Mouse (Mus musculus) urinary bladder, adult 2 months (tissue): Measurements from ENCODE around the gene Cmc2. TPM values are rescaled to one million over a fixed set of nuclear protein-coding genes. Genes with fewer than 3 reads are reported as not detected.
A peak's percentile ranks its signal among the peaks of the same experiment; 100 is the strongest.

Experiments used
- DNase-seq: peaks from one replicate; pipeline ENCODE4 v3.0.0; 2022; ENCODE audit warnings: low spot score
- polyA plus RNA-seq: library from polyadenylated mRNA; depleted of rRNA; stranded (reverse); fragments of >200 nt; gene quantifications from 2 replicates; pipeline ENCODE4 v1.2.3, GENCODE M21; 2012; rRNA removed

The Cmc2 gene
- polyA plus RNA-seq: 10.1 and 11.3 TPM in 2 replicates

DNA sequence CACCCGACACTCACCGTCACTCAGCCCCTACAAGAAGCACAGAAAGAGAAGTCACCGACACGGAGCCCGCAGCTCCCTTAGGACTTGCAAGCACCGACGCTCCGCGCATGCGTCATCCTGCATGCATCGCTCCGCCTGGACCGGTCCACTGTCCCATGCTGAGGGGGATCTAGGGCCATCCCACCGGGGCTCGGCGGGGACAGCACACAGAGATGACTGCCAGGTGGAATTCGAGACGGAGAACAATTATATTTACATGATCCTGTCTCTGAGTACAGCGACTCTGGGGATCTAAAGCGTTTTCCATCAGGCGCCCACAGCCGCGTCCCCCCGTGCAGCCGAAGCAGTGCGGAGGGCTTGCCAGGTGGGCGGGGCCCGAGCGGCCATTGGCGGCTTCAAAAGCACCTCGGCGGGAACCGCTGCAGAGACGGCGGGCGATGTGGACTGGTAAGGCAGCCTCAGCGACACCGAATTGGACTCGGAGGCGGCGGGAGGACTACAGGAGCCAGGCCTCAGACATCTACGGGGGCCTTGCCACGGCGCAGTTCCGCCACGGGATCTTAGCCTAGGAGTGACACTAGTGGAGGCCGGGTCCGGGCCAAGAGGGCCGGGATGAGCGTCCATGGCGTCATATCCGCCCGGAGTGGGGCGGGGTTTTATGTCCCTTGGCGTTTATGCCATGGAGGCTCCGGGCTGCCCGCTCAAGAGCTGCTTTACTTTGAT is at the start of gene Cmc2, which contains the start of gene Cenpn:
Gene Cmc2 (minus strand): TSS at position 119 of the 723 bp plus-strand sequence.
Gene Cenpn (plus strand): TSS at position 394 of the 723 bp plus-strand sequence.
- DNase-seq: peak; percentile 91

DNA sequence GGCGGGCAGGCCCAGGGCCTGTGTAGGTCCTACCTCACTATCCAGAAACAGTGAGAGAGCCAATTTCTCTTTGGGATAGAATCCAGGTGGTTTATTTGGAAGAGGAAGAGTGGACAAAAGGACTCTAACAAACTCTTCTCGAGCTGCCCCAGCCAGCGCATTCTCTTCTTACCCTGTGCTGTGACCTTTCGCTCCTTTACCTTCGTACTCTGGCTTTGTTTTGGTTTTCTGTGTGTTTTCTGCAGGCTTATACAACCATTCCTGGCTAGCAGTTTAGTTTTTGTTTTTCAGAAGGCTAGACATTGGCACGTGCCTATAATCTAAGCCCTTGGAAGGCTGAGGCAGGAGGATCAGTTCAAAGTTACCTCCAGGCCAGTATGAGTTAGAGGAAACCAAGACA is 48.3 kb upstream of the Cmc2 start:
- DNase-seq: no peak

DNA sequence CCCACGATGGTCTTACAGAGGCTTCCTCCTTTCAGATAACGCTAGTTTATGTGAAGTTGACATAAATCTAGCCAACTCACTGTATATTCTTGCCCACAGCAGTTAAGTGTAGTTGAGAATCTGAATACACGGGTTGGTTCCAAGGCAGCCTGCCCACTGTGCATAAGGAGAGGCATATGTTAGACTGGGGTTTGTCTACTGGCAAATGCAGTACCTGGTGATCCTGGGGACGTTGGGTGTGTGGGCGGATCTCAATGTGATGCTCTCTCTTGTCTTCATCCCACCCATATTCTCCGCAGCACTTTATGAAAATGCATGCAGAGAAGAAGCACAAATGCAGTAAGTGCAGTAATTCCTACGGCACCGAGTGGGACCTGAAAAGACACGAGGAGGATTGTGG is 33.2 kb upstream of the Cmc2 start:
- DNase-seq: no peak

DNA sequence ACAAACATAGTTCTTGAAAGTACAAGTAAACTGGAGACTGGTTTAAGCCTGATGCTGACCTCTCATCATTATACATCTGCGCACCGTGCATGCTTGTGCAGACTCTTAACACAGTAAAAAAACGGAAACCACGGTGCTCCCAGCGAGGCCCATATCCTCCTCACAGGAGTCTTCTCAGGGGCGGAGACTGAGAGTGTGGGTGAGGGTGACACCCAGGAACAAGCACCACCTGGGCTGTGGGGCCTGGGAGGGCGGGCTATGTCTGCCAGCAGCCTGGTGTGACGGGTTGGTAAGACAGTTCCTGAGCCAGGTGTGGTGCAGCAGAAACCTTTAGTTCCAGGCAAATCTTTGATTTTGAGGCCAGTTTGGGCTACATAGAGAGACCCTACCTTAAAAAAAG is 31.2 kb upstream of the Cmc2 start:
- no peak for DNase-seq

DNA sequence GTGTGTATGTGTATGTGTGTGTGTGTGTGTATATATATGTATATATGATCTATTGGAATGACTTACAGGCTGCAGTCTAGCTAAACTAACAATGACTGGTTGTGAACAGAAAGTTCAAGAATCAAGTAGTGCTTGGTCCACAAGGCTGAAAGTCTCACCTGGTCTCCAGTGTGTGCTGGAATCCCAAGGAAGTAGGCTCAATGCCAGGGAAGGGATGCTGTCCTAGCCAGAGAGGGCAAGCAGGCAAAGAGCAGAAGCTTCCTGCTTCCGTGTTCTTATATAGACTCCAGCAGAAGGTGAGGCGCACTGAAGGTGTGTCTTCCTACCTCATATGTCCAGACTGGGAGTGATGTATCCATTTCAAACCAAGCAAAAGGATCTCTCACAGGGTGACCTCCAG is 30.5 kb upstream of the Cmc2 start:
- DNase-seq: no peak

DNA sequence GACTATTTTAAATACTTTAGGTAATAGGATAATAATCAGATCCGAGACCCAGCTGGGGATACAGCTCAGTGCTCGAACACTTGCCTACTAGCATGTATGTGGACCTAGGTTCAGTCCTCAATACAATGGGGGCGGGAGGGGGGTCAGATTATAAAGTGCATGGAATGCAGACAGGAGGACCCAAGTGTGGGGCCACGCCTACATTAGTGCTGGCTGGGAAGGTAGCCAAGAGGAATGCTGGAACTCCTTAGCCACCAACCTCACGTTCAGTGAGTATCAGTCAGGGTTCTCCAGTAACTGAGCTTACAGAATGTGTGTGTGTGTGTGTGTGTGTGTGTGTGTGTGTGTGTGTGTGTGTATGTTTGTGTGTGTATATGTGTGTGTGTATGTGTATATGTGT is 30.1 kb upstream of the Cmc2 start:
- DNase-seq: no peak

DNA sequence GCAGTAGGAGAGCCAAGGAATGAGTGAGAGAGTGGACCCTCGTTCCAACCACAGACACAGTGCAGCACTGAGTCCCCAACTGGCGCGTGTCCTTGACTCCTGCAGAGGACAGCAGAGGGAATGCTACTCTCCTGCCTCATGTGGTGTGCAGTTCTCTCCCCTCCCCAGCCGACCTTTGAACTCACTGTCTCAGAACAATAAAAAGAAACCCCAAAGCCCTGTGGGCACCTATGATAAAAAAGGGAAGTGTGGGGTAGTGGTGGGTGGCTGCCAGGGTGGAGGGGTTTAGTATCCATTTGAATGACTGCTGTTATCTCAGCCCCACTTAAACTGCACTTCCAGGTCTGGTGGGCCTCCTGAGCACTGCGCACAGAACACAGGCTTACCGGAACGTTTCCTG is 26.3 kb upstream of the Cmc2 start:
- no peak for DNase-seq

DNA sequence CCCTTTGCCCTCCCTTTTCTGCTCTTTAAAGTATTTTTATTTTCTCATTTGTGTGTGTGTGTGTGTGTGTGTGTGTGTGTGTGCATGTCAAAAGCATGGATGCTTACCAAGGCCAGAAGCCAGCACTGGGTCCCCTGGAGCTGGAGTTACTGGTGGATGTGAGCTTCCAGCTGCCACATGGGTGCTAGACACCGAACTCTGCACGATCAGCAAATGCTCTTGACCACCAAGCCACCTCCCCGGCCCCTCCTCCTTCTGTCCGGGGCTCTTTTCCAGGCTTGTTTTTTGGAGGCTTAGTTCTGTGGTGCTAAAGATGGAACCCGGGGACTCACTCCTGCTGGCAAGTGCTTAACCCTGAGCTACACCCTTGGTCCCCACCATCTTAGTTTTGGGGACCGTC is 25.6 kb upstream of the Cmc2 start:
- no peak for DNase-seq

DNA sequence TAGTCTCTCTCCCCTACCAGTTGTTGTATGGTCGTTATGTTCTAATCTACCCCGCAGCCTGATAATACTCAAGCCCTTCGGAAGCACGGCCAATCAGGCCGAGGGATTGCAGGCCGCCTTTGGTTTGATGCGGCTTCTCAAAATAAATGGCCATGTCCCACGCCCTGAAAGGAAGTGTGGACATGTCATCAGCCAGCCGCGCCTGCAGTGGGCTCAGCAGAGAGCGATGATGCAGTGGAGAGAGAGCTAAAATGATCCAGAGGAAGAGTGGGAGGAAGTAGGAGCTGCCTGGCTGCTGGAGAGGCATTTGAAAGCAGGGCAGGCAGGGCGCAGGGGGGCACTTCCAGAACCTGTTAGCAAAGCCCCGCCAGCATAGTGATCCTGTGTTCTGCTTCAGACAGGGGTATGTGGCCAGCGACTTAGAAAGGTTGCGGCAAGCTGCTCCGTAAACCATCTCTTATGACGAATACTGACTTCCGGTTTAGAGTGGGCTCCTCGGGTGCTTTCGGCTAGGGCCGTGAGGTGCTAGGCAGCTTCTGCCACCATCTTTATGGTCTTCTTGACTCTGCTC is 25.1 kb upstream of the Cmc2 start:
- no peak for DNase-seq

DNA sequence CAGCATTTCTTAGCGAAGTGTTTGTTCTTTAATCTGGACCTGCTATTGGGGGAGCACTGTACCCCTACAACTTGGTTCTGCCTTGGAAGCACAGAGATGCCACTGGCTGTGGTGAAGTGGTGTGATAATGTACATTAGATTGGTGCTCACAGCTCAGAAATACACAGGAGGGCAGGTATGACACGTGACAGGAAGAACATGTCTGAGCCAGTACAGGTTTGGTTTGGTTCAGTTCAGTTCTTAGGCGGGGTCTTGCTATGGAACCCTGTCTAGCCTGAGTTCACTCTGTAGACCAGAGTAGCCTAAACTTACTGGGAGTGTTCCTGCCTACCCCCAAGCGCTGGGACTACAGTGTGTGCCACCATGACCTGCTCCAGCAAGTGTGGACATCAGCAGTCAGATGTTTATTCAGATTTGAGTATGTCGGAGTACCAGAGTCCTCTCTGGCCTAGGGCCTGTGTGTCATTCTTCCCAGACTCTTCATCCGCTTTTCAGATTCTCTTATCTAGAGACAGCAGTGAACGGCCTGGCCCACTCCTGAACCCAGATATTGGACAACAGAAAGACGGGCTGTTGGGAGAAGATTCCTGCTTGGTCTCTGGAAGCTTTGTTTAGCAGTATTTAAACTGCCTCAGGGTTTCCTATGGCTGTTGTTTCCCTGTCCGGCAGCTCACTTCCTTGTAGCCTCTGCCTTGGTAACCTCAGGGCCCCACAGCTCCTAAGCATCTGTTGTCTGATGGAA is 24.1 kb upstream of the Cmc2 start:
- DNase-seq: no peak

DNA sequence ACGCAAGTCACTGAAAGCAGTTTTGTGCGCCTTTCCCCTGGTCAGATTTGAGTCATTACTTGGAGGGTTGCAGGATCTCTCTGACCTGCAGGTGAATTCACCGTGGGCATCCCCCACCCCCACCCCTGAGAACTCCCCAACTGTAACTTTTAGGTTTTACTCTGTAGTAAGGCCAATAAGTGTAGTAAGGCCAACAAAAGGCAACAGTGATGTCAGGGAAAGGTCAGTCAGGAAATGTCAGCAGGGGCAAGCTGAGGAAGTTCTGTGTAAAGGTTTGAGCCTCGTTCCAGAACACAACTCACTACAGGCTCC is 23.1 kb upstream of the Cmc2 start:
- no peak for DNase-seq

DNA sequence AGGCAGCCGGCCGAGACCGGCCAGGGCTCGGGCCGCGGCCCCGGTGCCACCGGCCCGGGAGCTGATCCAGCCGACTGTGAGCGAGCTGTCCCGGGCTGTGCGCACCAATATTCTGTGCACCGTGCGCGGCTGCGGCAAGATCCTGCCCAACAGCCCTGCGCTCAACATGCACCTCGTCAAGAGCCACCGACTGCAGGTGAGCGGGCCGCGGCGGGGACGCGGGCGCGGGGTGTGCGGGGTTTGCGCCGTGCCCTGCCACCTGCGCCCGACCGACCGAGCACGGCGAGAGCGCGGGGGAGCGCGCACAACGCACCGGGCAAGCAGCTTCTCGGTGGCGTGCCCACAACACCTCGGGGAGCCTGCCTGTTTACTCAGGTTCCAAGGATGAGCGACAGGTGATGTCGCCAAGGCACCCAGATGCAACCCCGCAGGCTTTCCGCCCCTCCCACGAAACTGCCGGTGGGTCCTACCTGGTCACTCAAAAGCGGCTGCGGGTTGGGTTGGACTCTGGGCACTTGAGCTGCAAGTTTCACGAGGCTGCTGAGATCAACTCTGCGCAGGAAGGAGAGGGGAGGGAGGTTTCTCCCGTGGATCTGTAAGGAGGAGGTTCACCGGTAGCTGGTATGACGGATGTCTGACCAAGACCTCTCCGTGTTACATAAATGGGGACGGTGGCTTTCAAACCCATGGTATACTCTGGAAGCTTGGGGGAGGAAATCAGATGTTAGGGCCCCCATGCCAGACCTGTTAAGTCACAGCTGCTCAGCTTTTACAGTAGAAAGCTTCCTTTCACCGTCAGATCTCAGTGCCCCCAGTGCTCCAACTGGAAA is 22.5 kb upstream of the Cmc2 start:
- DNase-seq: peak; percentile 28

DNA sequence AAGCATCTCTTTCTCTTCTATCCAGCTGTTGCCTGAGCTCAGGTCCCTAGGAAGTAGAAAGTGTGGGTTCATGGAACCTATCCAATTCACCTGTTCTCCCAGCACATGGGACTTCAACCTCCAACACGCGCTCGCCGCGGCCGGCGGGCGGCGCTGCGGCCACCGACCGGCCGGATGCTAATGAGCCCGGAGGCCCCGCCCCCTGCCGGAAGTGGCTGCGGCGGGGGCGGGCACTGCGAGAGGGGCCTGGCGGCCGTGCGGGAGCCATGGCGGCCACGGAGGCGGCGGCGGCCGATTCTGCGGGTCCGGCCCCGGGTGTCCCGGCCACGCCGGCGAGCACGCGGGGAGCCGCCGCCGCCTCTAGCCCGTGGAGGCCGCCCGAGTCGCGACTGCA is 21.9 kb upstream of the Cmc2 start, which contains the start of gene Atmin:
Gene Atmin (plus strand): TSS at position 233 of the 394 bp plus-strand sequence.
- DNase-seq: peak; percentile 78

DNA sequence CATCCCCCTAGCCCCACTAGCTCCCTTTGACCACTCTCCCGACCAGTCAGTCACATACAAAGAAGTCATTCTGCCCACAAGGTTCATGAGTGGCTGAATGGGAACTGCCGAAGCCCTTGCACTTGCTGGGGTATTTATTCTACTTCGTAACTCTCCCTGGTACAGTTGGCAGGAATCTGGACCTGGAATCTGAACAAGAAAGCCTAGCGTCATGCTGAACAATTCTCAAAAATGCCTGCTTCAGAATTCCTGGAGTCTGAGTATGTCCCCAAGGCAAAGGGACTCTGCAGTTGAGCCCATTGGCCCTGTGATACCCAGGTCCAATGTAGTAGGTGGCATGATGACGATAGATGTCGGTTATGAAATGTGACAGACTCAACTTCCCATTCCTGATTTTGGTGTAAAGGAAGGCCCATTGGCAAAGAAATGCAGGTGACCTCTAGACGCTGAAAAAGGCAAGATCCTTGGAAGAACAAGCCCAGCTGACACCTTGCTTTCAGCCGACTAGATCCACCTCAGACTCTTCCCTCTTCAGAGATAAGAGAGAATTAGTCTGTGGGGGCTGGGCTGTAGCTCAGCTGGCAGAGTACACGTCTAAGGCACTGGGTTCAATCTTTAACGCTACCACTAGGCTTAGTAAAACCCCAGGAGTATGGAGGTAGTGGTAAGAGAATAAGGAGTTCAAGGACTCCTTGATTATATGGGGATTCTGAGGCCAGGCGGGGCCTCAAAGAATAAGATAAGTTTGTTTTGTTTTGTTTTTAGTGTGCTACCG is 21.2 kb upstream of the Cmc2 start:
- DNase-seq: no peak

DNA sequence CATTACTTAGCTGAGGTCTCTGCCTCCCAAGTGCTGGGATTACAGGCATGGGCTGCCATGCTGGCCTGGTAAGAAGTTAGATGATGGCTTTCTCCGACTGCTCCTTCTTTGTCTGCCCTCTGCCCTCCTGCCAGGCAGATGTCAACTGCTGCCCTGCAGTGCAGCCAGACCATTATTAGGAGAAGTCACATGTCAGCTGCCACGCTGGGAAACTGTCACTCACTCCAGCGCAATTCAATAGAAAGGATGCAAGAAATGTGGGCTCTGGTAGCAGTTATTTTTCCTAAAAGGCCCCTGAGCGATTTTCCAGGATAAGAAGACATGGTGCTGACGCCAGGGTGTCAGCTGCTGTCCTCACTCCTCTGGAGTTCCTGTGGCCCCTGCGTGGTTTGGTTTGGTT is 14.3 kb upstream of the Cmc2 start:
- no peak for DNase-seq

DNA sequence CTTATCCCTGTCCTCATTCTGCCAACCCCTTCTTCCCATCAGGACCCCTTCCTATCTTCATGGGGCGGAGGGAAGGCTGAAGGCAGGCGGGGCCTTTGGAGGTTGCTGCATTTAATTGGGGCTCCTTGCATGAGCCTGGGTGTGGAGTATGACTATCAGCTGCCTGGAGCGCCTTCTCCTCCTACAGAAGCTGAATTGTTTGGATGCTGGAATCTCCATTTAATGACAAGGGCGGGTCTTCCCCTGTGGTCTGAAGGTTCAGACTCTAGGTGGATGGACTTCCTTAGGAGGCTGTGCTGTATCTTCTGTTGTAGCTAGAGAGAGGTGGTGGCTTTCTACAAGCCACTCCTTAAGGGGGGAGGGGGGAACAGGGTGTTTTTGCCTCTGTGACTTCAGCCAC is 13.7 kb upstream of the Cmc2 start:
- no peak for DNase-seq

DNA sequence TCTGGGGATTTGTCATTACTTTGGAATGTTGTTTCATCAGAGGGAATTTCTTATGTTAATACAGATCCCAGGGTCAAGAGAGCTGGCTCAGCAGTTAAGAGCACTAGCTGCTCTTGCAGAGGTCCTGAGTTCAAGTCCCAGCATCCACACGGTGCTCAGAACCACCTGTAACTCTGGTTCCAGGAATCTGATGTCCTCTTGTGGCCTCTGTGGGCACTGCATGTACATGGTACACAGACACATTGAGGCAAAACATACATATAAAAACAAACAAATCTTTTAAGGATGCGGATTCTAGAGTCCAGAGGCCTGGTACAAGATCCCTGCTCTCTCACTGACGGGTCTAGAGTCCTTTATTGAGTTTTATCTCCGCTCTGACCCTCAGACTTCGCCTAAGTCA is 7.3 kb upstream of the Cmc2 start:
- DNase-seq: no peak

DNA sequence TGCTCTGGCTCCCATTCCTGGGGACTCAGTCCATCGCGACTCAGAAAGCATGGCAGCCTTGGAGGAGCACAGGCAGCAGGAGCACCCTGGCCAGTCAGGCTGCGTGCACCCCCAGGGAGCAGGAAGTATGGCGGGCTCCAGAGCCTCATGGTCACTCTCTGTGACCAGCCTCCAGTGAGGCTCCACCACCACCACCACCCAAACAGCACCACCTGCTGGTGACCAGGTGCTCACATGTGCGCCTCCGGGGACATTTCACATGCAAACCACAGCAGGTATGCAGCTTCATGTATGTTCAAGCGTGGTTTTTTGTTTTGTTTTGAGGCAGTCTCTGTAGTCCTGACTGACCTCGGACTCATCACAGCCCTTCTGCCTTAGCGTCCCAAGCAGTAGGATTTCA is 6.6 kb upstream of the Cmc2 start:
- no peak for DNase-seq

DNA sequence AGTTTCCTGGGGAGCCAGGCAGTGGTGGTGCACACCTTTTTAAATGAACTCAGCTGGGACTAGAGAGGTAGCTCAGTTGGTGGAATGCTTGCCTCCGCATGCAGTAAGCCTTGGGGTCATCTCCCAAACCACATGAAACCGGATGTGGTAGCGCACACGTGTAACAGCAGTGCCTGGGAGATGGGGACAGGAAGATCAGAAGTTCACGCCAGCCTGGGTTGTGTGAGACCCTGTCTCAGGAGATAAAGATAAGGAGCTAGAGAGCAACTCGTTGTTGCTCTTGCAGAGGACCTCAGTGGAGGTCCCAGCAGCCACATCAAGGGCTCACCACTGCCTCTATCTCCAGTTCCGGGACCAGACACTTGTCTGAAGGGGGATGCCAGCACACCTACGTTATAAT is 2.3 kb upstream of the Cmc2 start:
- no peak for DNase-seq

DNA sequence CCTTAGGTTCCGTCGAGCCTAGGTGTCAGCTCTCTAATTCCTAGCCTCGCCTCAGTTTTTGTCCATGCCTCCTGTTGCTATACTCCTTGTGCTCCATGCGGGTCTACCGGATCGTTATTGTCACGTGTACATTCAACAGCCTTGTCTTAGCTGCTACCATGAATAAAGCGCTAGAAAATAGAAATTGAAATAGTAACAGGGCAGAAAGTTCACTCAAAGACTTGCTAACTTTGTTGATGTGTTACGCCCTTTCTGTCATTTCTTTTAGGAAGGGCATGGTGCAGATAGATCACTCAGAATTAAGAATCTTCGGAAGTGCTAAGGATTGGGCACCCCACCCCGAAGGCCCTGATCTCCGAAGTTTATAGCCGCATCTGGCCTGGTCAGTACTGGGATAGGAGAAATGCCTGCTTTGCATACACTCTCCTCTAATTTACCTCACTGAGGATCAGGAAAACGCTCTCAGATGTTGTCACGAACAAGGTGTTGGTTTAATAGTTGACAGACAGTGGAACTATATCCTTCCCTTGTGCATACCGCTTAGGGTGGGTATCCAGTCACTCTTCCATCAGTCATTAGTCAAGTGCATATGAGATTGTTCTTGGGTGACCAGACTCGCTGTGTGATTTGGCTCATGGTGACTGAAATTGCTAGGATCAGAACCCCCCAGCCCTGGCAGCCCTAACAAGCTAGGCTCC is 954 bp upstream of the Cmc2 start:
- DNase-seq: no peak

DNA sequence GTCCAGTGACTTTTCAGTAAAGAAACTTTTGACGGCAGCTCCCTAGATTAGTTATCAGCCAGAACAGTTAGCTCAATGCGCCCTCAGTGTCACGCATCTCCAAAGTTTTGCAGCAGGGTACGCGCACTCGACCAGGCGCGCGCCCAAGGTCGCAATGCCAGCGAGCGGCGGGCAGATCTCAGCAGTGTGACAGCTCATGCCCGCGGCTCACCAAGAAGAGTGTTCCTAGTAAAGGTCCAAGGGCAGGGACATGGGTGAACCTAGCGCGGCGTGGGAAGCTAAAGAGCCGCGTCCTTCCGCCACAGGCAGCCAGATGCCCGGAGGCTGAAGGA is 284 bp downstream of the Cmc2 start:
- peak; percentile 48 for DNase-seq
